Mouse (Mus musculus) retina, postnatal 7 days (tissue): ENCODE measurements around the gene Ccar1.
"Not testable (repeated sequence)": the region's sequence is repeated elsewhere in the genome, so short reads cannot be mapped to it uniquely, and the experiment has no call there.

Experiments used
- DNase-seq: peaks from one replicate; pipeline ENCODE4 v3.0.0-alpha.2; 2012; ENCODE audit warnings: low read depth, low spot score

Ccar1 gene

DNA sequence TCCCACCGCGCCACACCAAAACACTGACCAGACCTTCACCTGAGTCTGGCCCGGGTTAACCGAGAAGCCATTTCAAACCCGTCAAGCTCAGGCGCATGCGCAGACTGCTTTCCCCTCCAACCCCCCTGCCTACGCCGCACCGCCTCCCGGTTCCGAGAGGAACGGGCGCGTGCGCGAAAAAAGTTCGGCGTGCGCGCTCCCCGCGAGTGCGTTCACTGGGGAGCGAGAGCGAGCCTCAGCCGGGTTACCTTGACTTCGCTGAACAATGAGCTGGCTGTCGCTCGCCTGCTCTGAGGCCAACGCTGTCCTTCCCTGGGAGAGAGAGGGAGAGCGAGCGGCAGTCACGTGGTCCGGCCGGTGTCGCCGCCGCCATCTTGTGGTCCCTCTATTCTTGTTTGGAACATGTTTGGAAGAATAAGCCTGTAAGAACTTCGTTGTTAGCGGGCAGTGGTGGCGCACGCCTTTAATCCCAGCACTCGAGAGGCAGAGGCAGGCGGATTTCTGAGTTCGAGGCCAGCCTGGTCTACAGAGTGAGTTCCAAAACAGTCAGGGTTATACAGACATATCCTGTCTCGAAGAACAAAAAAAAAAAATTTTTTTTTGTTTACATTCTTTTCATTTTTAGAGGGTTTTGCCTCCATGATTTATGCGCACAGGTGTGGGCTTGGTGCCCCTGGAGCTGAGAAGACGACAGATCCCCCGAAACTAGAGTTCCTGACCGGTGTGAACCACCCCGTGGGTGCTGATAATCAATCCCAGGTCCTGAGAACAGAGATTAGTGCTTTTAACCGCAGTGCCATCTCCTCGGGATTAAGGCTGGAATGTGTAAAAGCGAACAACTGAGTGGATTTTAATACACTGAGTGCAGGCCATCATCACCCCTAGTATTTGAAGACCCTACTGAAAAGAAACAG lies at the start of gene Ccar1:
Ccar1 (minus strand) TSS at position 110 of the 914 bp plus-strand sequence.
- DNase-seq, result peak; percentile 99

DNA sequence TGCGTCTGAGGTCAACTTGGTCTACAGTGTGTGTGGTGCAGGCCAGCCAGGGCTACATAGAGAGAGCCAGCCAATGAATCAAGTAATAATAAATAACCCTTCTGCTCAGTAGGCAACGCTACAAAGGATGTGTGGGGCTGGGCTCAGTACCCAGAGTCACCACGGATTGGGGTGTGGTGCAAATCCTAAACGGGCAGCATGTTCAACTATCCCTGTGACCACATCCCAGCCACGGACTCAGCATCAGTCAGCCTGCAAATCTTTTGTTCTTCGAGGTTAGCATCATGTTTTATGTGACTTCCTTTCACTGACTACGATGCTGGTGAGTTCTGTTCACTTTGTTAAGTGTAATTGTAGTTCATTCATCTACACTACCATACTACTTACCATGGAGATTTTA lies 48.6 kb upstream of the Ccar1 start:
- no peak for DNase-seq

DNA sequence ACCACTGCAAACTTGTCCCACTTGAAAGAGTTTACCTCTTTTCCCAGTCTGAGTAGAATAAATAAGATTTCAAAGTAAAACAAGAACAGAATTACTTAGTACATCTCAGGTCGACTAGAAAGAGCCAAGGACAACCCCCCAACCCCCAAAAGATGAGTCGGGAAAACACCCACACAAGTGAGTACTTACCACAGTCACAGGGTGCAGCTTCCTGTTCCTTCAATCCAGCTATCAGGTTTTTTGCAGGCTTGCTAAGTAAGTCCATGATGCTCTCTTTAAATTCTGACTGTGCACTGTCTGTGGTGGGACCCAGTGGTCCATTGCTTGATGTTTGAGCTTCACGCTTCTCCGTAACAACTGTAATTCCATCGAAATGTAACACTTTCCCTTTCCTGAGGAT lies 45.9 kb upstream of the Ccar1 start:
- DNase-seq, result no peak

DNA sequence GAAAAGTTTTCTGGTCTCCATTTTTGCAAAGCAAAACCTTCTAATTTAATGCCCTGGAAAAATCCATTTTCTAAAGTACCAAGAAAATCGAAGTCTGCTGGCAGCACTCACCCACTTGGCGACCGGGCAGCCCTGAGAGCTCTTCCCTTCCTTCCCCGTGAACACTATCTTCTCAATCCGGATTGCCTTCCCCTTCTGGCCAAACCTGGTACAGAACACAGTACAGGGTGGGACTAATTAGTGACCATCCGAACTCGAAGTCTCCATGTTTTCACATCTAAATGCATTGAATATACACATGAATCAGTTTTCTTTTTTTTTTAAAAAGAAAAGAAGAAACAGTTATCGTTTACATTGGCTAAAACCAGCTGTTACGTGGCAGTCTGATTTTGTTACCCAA lies 40.7 kb upstream of the Ccar1 start:
- no peak for DNase-seq

DNA sequence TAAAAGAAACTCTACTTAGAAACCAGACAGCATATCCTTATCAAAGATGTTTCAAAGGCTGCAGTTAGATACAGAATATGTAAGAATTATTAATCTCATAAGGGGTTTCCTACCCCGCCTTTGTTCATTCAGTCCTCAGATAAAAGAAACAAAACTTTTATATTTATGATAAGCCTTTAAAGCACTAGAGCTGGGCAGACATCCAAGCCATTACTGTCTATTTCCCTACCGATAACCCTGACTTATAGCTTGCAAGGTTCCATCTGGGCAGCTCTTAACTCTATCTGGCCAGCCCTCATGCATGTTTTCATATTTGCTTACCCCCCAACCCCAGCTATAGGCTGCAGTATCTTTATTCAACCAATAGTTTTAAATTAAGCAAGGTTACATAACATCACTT lies 39.5 kb upstream of the Ccar1 start:
- DNase-seq, result no peak

DNA sequence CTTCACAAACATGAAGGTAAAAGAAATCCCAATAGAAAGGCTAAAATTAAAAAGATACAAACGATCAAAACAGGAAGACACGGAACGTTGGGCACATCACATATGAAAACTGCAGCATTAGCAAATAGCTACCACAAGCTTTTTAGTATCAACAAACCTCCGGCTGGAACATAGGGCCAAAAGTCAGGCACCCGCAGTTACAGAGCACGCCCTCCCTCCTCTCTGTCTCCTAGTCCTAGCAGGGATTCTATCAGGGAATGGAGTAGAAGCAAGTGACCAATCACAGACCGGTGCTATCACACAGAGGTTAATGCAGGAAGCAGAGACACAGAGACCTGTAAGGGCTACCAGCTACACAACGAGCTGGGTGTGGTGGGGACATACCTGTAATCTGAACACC lies 32.4 kb upstream of the Ccar1 start:
- DNase-seq, result no peak

DNA sequence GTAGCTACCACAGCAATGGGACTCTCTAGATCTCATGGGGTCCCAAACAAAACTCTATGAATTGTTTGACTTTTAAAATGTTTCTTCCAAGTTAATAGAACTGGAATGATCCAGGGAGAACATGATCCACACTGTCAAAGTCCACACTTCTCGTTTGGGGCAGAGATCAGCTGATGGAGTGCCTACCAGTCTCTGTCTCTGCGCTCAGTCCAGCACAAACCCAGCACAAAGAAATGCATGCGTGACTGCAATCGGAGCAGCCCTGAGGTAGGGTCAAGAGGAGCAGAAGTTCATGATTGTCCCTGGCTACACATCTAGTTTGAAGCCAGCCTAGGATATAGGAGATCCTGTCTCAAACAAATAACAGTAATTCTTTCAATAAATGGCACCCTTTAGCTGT lies 31.3 kb upstream of the Ccar1 start:
- no peak for DNase-seq

DNA sequence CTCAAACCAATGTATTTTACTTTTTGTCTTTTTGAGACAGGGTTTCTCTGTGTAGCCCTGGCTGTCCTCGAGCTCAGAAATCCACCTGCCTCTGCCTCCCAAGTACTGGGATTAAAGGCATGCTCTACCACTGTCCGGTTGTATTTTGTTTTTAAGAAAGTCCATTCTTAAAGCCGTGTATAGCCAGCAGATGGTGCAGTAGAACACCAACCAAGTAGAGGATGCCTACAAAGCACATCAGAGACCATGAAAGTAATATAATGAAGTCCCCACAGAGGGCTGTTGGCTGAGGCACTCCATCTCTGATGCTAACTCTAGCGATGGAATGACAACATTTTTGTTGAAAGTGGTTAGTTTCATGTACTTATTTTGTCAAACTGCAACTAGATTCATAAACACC lies 17.9 kb upstream of the Ccar1 start:
- DNase-seq, result no peak

DNA sequence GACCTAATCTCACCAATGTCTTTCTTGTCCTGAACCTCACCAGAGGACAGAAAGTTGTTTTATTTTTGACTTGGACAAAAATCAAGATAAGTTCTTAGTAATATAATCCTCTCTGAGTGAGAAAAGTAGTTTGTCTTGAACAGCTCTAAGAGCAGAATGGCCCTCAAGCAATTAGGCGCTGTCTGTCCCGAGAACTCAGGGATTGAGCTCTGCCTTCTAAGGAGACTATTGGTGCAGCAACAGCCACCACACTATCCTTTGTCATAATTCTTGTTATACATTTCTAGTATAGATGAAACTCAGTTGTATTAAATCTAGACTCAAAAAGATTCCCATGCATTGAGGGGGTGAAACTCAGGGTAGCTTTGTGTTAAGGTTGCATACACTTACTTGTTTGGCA lies 16.7 kb upstream of the Ccar1 start:
- no peak for DNase-seq

DNA sequence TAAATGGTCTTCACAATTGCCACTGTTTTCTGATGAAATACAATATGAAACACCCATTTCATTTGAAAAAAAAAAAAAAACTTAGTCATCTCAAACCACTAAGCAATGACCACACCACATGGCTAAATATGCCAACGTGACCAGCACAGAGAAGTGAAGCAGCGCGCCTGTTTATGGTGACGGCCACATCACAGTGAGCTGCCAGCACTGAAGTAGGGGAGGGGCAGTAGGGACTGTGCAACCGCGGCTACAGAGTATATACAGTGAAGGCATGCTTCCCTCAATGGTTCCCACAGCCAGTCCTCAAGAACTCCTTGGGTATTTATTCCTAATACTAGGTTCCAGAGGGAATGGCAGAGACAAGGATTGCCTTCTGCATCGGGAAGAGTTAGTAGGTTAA lies 16.2 kb upstream of the Ccar1 start:
- no peak for DNase-seq

DNA sequence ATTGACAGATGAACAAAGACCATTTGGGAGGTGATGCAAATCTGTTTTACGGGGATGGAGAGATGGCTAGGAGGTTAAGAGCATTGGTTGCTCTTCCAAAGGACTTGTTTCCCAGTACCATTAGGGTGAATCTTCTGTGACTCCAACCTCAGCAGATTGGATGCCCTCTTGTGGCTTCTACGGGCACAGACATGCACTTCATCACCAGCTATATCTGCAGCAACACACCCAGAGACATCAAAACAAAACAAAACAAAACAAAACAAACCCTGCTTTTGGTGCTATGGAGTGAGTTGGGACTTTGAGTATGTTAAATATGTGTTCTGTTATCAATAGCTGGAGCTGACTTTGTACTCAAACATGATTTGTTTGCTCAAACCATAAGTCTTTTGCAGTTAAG lies 12.0 kb upstream of the Ccar1 start:
- DNase-seq, result no peak

DNA sequence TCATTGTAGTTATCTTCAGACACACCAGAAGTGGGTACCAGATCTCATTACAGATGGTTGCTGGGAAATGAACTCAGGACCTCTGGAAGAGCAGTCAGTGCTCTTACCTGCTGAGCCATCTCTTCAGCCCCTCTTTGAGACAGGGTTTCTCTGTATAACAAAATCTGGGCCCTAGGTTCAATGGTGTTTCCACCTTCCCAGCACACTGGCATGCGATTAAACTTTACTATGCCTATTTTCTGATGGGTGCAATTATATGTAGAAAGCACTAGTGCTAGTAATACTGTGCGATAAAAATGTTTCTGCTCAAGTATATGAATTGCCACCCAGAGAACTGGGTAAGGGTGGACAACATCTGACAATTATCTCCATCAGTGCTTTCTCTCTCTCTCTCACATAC lies 11.2 kb upstream of the Ccar1 start:
- DNase-seq, result no peak

DNA sequence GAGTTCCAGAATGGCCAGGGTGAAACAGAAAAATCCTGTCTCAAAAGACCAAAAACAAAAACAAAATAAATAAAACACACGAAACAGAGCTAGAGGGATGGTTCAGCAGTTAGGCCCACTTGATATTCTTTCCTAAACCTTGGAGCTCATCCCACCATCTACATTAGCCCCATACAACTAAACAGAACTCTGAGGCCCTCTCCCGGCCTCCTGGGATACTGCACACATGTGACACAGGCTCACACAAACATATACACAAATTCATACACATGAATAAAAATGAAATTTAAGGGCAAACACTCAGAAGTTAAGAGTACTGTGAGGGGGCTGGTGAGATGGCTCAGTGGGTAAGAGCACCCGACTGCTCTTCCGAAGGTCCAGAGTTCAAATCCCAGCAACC lies 2.1 kb upstream of the Ccar1 start:
- no peak for DNase-seq

DNA sequence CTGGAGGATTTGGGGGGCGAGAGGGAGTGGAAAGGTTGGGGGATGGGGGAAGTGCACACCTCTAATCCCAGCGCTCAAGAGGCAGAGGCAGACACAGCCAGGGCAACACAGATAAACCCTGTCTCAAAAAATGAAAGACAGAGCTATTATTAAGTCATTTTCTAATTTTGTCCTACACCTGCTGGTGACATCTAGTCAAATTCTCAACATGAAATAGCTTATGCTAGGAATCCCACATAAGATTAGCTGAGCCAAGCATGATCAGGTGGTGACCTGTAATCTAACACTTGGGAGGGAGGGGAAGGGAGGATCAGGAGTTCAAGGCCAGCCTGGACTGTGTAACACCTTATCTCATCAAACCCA lies 986 bp upstream of the Ccar1 start:
- peak; percentile 4 for DNase-seq

DNA sequence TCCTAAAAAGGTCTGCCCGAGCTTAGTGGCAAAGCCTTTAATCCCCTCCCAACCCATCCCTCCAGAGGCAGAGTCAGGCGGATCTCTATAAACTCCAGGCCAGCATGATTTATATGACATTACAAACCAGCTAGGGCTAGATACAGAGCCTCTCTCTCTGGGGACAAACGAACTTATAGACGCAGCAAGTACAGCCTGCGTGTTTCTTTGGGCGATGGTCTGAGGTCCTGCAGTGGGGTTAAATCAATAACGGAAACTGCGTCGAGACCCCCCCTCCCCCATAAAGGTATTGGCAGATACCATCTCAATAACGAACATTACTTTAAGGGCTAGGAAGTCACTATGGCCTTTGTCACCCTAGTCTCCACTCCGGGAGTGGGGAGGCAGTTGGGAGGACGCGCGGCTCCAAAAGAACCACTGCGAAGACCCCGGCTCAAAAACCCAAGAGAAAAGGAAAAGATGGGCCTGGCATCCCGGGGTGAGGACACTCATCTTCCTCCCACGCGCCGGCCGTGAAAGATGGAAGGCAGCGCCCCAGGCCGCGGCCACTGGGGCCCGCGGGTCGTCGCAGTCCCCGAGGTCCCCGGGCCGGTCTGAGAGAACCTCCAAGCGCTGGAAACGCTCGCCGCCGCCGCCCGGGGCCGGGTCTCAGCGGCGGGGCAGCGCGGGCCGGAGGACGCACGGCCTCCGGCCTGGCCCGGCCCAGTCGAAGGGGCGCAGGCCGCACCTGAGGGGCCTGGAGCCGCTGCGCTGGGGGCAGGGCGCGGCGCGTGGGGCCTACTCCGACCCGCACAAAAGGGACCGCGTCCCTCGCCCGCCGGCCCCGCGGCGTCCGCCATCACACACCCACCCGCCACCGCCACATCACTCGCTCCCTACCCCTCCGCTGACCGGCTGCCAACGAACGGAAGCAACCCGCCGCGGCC lies 572 bp downstream of the Ccar1 start:
- peak; percentile 6 for DNase-seq

DNA sequence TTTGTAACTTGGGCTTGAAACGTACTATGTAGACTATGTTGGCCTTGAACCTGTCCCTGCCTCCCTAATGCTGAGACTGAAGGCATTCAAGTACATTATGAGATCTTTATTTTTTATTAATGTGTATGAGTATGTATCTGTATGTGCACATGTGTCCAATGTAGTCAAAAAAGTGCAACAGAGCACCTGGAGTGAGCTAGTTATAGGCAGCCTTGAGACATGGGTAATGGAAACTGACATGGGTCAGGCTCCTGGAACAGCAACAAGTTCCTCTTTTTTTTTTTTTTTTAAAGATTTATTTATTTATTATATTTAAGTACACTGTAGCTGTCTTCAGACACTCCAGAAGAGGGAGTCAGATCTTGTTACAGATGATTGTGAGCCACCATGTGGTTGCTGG lies 10.3 kb downstream of the Ccar1 start:
- DNase-seq, result not testable (repeated sequence)

DNA sequence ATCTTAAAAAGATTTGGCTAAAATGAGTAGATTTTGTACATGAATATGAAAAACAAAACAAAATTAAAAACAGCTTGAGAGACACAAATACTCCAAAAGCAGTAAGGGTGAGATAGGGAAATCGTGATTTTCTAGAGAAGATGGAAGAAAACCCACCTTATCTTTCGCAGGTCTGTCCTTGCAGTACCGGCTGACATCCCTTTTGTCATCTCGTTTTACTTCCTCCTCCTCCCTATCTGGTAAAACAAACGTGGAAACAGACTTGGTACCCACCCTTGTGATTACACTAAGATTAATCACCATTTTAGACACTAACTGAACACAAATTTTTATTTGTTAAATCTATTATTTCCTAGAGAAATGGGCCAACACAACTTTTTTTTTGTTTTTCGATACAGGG lies 41.3 kb downstream of the Ccar1 start:
- DNase-seq, result no peak

DNA sequence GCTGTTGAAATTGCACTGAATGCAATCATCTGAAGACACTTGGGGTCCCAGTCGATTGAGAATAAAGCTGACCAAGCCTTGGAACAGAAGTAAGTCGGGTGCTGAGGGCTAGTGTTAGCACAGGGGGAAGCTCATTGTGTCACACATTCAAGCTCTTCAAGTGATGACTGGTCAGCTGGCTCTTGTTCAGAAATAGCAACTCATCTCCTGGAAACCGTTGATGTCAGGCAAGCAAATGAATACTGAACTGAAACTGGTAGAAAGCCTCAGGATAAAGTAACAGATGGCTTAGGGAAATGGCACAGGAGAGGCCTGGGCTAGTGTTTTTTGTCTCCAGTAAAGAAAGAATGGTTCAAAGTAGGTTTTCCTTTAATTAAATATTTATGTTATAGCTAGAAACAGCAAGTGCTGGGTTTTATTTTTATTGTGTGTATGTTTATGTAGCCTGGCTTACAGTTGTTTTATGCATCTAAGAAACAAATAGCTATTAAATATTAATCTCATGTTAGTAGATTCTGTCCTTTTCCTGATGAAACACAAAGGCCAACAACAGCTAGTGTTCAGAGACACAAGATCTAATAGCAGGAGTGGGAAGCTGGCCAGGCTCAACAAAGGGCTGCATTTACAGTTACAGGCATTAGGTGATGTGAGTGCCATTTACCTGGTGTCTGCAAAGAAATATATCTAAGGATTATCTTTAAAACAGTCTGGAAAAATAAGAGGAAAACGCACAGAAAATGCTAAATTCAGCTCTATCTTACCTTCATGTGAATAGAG lies 51.9 kb downstream of the Ccar1 start:
- DNase-seq, result no peak

DNA sequence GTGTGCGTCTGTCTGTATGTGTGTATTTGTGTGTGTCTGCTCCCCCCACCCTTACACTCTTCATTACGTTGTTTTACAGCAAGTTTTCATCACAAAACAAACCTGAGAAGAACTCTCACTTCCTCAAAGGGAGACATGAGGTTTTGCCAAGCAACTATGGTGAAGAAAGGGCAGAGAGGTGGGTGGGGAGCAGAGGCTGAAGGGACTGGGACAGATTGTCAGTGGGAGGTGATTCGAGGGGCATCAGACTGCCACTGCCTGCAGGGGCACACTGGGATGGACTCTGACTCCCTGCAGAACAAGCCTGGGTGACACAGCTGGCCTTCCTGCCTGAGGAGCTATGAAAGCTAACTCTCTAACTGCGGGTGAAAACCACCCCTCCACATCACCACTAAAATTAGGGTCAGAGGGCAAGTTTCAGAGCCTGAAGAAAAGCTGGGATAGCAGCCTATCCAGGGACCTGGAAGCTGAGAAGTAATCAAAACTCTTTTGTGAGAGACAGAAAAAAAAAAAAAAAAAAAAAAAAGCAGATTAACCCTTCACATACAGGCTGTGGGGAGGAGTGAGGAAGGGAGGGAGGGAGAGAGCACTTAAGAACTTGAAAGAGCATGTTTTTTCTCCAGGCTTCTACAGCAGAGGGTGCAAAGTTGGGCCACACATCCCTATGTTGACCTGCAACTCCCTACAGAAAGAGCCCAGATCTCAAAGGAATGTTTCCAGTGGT lies 55.0 kb downstream of the Ccar1 start:
- DNase-seq, result no peak

DNA sequence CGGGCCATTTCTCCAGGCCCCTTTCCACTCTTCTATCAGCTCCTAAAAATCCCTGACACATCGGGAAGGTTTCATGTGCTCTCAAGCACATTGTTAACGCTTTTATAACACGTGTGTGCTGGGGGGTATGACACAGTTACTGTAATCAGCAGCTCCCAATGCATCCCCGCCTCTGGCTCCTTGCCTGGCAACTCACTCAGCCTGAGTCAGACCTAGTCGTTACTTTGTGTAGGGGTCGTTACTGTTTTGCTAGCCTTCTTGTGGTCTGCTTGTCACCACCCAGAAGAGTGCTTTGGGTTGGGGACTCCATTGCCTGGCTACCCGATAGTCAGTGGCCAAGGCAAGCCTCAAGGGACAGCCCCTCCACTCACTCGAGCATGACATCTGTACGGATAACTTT lies 61.3 kb downstream of the Ccar1 start:
- no peak for DNase-seq
